Mouse (Mus musculus) cerebellum, adult 11-12 months (tissue): ENCODE results near the gene Nap1l5.
"Not testable (repeated sequence)": the region's sequence is repeated elsewhere in the genome, so short reads cannot be mapped to it uniquely, and the experiment has no call there.

Experiments used
- DNase-seq: peaks from one replicate; pipeline ENCODE4 v3.0.0; 2022

The Nap1l5 gene

DNA sequence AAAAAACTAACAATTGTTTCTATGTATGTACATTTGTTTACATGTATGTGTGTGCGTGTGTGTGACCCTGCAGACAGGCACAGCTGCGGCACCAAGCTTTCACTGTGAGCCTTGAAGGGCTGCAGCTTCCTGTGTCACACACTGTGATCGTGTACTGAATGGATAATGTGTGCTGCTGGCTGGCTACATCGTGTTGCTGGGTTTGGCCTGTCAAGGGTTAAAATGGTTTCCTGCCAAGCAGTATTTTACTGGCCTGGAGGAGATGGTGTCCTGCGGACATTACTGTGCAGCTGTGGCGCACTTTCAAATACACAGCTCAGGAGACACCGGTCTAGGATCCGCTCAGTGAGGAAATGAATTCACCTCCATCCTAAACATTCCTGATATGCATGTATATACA is 3.7 kb downstream of the Nap1l5 start:
- peak; percentile 54 for DNase-seq

DNA sequence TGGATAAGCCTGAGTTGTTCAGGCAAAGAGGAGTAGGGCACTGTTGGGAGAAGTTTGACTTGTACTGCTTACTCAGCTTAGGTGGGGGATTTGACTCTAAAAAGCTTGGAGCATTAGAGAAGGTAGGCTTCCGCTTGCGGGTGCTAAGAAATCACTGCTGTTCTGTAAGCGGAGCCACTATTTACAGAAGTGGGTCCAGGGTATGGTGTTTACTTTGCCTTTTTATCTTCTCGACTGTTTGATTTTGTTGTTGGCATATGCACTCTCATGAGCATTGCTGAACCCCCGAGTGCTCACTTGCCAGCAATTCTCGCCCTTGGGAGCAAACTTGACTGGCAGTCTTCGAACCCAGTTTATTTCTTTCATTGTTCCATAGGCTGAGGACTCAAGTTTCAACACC is 6.3 kb downstream of the Nap1l5 start:
- no peak for DNase-seq

DNA sequence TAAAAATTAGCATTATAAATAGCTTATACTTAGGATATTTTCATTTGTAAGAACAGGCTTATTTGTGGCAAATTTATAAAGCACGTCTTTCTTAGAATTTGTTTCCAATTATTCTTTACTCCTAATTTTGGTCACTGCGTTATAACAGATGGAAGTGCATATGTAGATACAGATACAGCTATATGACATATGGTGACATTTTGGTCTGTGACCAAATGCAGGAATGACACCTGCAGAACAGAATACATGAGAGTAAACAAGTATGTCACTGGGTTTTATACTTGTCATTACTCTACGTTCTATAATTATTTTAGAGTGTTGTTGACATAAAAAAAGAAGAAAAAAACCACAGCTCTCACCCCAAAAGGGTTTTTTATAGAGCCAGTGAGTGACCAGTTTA is 7.8 kb downstream of the Nap1l5 start:
- no peak for DNase-seq

DNA sequence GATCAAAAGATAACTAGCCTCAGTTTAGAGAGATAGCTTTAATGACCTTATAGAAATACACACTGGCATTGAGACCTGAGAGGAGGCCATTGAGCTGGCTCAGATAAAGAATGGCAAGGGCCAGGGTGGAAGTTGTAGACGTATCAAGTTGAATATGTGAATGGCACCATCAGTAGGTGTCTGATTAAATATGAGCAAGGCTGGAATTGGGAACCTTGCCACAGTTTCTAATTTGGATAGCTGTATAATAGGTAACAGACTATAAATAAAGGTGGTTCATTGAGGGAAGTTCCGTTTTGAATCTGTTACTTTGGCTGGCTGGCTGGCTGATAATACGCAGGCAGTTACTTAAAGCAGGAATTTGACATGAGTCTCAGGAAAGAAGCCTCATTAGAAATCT is 10.2 kb downstream of the Nap1l5 start:
- no peak for DNase-seq

DNA sequence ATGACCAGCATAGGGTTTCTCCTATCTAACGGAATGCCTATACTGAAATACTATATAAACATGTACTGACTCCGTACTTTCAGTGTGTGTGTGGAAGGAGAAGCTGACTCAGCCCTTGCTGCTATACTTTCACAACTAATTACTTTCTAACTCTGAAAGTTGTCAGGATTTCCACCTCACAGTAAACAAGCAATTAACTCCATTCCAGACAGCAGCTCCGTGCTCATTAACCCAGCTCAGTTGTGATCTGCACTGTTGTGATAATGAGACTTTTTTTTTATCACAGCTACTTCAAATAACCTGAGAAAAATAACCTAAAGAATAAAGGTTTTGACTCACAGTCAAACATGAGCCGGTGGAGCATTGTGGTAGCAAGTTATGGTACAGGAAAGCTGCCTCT is 11.9 kb downstream of the Nap1l5 start:
- DNase-seq: no peak

DNA sequence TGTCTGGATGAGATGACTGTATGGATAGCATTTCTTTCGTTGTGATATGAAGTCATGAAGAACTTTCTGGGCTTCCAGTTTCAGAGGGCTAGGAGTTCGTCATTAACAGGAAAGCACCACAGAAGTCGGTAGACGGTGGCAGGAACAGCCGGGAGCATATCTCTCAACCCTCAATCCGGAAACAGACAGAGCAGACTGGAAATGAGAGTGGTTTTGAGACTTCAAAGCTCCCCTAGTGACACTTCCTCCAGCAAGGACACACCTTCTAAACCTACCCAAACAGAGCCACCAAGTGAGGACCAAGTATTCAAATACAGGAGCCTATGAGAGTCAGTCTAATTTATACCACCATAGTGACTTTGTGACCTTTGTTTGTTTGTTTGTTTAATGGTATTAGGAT is 13.6 kb downstream of the Nap1l5 start:
- no peak for DNase-seq

DNA sequence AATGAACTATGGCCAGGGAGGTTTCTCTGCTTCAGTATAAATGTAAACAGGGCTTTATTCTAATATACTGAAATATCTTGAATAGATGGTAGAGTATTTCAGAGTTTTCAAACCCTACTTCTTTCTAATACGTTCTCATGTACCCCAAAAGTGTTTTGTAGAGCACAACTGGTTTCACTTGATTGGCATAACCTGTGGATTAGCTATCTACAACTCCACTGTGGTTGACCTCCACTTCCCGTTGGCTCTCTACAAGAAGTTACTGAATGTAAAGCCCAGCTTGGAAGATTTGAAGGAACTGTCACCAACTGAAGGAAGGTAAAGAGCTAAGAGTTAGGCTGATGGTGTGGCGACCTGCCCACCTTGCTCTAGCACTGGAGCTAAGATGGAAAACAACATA is 17.0 kb downstream of the Nap1l5 start:
- DNase-seq: no peak

DNA sequence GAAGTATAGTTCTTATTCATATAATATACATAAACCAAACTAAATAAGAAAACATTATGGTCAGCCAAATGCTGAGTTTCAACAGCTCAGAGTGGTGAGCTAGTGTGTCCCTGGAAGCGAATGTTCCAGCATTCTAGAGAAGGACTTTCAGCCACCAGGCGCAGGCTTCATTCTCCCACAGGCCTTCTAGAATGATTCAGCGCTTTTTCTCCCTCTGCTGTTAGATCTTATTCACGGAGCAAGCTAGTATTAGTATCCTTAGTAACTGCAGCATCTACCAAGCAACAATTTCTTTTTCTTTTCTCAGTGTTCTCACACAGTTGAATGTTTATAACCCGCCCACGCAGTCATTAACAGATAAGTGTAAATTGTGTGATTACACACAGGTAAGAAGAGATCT is 24.6 kb downstream of the Nap1l5 start:
- no peak for DNase-seq

DNA sequence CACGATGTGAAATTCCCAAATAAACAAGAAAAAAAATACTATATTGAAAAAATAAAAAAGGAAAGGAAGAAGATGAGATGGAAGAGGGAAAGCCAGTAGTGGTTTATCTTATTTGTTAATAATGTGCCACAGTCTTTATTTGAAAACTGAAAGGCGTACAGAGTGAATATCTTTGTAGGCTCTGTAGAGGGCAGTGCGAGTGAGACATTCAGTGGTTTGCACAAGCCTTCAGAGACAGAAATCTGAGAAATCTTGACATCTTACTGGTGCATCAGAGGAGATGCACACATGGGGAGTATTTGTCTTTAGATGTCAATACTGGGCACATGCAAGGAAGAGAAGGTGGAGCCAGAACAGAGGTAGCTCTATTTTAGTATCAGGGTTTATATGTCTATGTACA is 25.5 kb downstream of the Nap1l5 start:
- DNase-seq: no peak

DNA sequence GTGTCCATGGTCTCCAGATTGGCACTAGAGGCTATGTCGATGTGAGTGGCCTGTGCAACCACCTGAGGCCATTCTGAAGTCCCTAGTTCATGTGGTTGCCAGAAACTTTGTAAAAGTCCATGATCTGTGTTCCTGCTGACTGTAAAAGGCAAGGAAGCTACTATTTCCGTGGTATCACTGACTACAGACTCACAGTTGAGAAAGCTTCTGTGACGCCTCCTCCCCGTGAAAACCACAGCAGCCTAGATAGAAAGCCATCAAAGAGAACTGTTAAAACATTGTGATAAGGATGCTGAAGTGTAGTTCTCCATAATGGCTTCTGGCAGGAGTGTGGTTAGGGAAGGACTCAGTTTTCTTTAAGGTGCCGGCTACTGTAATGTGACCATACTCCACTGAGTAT is 26.0 kb downstream of the Nap1l5 start:
- DNase-seq: no peak

DNA sequence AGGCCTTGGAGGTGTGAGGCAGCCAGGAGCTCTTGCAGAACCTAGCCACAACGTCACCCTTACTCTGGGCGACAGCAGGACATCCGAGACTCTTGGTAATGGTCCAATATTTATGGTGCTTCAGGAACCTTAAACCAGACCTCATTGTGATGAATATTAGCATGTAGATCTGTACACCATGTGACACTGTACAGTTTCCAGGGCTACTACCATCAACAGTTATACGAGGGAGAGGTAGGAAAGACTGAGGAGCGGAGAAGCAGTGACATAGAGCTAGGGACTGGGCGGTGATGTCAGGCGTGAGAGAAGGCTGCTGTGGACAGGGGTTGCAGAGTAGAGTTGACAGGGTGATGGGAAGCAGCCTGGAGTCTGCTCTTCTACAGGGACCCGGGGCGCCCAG is 26.9 kb downstream of the Nap1l5 start:
- no peak for DNase-seq

DNA sequence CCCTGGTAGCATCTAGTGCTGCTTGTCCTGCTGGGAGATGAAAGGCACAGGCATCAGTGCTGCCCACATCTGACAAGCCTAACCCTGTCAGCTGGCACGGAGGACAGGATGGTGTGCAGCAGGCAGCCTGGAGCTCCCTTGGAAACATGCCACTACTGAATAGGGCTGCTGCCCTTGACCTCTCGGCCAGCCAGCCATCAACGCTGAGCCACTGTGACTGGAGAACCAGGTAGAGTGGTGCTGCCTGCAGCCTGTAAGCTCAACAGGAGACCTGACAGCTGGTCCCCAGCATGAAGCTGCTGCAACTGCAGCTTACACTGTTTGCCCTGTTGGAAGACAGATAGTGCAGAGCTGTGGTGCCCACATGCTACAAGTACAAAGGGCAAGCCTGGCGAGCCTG is 27.3 kb downstream of the Nap1l5 start:
- DNase-seq: peak; percentile 76

DNA sequence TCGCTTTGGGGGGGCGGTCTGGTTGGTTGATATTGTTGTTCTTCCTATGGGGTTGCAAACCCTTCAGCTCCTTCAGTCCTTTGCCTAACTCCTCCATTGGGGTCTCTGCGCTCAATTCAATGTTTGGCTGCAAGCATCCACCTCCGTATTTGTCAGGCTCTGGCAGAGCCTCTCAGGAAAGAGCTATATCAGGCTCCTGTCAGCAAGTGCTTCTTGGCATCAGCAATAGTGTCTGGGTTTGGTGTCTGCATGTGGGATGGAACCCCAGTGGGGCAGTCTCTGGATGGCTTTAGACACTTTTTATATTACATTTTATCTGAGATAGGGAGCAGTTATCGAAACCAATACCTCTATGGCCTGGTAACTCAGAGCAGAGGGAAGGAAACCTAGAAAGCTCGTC is 39.0 kb downstream of the Nap1l5 start:
- DNase-seq: not testable (repeated sequence)

DNA sequence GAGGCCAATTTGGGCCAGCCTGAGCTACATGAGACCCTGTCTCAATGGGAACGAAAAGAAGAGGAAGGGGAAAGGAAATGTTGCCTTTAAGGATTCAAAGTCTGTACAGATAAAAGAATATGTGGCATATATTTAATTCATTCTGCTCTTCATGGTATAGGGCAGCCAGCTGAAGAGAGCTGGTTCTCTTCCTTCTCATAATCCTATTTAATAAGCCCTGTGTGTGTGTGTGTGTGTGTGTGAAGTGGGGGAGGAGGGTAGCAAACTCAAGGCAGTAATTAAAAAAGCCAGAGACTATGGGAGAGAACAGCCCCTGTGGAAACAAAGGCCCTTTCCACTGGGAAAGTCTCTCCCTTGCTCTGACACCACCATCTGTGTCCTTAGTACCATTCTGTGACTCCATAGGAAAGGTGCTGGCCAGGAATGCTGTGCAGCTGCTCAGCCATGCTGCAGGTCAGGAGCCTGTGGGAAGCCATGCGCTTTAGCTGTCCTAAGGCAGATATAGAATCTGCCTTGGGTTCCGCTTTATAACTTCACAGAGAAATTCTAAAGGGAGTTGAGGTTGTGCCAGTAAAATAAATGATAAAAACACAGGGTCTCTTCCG is 43.1 kb downstream of the Nap1l5 start:
- peak; percentile 65 for DNase-seq

DNA sequence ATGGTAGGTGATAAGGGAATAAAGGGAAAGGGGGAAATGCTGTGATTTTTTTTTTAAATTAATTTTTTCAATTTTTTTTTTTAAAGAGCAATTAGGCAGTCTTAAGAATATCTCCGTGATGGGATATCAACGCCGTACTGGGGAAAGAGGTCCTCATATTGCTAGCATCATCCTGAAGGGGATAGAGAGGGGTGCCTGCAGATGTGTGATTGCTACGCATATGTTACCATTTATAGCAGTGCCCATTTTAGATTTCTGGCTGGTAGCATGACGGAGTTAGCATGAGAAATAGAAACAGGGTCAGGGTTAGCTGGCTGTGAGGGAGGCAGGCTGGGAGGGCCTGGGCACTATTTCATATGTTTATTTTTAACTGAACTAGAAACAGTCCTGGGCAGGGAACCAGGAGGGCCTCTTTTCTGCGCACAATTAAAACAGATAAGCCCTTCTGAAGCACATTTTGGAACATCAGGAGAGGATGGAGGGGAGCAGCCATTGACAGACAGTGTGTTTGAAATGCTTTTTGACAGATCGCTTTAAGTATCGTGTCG is 44.4 kb downstream of the Nap1l5 start:
- peak; percentile 53 for DNase-seq

DNA sequence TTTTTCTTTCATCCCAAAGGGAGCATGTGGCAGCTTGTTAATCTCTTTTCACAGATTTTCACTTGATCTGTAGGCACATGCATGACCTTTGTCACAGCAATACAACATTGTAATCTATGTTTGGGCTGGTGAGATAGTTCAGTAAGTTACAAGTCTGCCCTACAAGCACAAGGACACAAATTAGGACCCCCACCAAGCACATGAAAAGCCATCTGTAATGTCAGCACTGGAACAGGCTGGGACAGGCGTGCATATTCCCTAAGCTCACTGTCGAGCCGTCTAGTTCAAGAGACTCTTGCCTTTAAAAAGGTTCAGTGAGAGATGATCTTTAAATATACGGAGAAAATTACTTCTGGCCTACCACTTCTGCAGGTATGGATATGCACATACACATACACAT is 47.4 kb downstream of the Nap1l5 start:
- DNase-seq: no peak

DNA sequence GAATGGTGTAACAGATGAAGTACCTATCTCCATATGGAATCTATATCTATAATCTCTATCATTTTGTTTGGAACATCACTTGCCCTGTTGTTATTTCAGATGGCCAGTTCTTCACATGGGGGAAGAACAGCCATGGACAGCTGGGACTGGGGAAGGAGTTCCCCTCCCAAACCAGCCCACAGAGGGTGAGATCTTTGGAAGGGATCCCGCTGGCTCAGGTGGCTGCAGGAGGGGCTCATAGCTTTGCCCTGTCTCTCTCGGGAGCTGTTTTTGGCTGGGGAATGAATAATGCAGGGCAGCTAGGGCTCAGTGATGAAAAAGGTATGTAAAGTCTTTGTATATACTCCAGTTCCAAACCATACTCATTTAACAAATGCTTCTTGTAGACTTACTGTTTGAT is 50.4 kb downstream of the Nap1l5 start:
- DNase-seq: no peak

DNA sequence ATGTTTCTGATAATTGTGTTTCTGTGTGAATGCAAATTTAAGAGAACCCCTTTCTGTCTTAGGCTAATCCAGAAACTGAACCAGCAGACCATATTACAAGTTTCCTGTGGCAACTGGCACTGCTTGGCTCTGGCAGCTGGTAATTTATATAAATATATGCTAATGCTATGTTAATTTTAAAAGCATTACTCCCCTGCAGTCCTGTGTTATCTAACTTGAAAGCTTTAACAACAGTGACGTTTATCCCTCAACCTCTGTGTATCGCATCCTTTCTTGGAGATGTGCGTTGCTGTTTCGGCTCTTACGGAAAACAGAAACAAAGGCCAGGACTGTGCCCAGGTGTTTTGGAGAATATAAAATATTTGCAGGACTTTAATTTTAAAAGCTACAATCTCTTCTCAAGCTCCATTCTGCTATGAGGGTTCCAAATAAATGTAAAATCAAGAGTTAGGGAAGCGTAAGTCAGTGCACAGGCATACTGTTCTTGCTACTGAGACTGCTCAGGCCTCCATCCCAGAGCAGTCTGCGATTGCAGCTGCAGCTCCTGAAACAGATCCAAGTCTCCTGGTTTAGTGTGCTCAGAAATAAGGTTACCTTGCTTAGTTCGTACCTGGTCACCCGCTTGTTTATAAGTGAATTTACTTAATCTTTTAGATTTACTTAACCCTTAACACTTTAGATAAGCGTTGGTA is 51.1 kb downstream of the Nap1l5 start:
- no peak for DNase-seq
